Mouse (Mus musculus): ENCODE data around the gene Prima1.

- no peak for TF ChIP-seq POLR2A (IDR thresholded peaks at IDR 0.05; ENCODE audit: insufficient read length, low read depth)
- TF ChIP-seq E2F4 (IDR thresholded peaks at IDR 0.05; ENCODE audit: insufficient read depth), result no peak
These were observed 31.1 kb upstream of the Prima1 start for GRCm38 (mm10) chr12:103273051-103273450.
